Mouse (Mus musculus): ENCODE data around the gene Zfp963.
"Not testable (repeated sequence)": the region's sequence is repeated elsewhere in the genome, so short reads cannot be mapped to it uniquely, and the experiment has no call there.

DNA sequence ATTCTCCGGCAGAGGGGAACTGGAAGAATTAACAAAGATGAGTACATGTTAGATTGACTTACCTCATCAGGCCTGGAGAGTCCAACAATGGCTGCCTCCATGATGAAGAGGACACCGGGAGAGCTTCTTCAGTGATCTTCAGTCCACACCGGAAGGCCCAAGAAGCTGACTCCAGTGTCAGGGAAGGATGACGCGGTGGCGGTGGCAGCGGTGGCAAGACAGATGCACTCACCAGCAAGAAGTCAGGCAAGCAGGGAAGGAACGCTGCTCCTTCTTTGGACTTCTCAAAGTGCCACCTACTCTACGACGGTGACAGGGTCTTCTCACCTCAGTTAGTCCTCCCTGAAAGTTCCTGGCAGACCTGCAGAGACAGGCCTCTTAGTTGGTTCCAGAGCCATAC lies 39.1 kb downstream of the Zfp963 start, which contains the start of gene Zfp869:
- not testable (repeated sequence) for TF ChIP-seq CTCF (IDR thresholded peaks at IDR 0.05; ENCODE audit: extremely low read depth, insufficient read length, insufficient replicate concordance, low read depth, low read length); POLR2A (IDR thresholded peaks at IDR 0.05; ENCODE audit: low read depth, low read length)
